Mouse (Mus musculus): ENCODE results near the gene Gm20518. TPM values are rescaled to one million over a fixed set of nuclear protein-coding genes. Genes with fewer than 3 reads are reported as not detected.

The Gm20518 gene
- polyA plus RNA-seq, 1 experiment from 2014 or later, result 1.1 TPM

- Histone ChIP-seq H3K27ac (no peak overlapping the region), H3K9ac (no peak overlapping the region), H3K36me3 (peaks cover 7% of the 10 kb centered on the region; the same call in 1 of the 2 replicates), H3K4me1 (peaks cover 29% of the 10 kb centered on the region), H3K4me2 (no peak overlapping the region), H3K4me3 (replicated peaks) (no peak overlapping the region), H3K9me3 (replicated peaks) (no peaks in the 10 kb centered on the region), H3K27me3 (peaks cover 72% of the 10 kb centered on the region)
- WGBS, result 48% methylated on average over 13 of the region's 13 CpGs
- ATAC-seq (replicated peaks; ENCODE audit: low FRiP score), result no peak
Measured at GRCm38 (mm10) chr16:17835481-17835880, 56.0 kb downstream of the Gm20518 start.

GRCm38 (mm10) chr16:17834543-17834942, 56.9 kb downstream of the Gm20518 start:
- no peak for ATAC-seq (replicated peaks; ENCODE audit: low FRiP score)
- H3K9ac ChIP-seq, result no peak overlapping the region
- H3K4me1 ChIP-seq, result peaks cover 31% of the 10 kb centered on the region
- H3K4me2 ChIP-seq, result peak overlapping the region; percentile 99
- no peaks in the 10 kb centered on the region for H3K36me3 ChIP-seq
- H3K9me3 ChIP-seq (replicated peaks), result no peaks in the 10 kb centered on the region
- H3K27ac ChIP-seq, result no peak overlapping the region
- peak overlapping the region; percentile 62 for H3K4me3 ChIP-seq (replicated peaks)
- H3K27me3 ChIP-seq, result peaks cover 81% of the 10 kb centered on the region
- WGBS, result 54% methylated on average over 7 of the region's 7 CpGs

DNA sequence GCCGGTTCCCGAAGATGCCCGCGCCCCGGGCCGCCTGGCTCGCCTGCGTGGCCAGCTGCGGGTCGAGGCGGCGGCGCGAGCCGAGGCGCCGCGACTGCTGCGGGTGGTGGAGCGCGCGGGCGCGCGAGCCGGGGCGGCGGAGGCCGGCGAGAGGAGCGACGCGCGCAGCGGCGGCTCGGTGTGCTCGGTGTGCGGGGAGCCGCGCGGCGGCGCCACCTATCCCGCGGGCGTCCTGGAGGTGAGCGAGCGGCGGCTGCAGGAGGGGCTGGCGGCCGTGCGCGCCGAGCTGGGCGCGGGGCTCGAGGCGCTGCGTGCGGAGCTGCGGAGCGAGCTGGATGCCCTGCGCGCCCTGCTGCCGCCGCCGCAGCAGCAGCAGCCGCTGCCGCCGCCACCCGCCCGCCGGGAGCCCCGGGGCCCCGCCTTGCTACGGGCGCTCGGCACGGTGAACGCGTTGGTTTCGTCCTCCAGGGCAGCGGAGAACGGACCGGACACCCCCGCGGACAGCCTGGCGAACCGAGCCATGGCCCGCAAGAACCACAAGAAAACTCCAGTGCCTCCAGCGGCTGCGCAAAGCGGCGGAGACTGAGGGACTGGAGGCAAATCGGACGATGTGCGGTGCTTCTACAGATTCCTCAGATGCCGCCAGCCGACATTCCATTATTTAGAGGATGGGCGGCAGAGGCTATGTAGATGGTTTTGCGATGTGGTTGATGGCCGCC, 57.6 kb downstream of the Gm20518 start:
- Histone ChIP-seq H3K9ac (peak overlapping the region; percentile 44), H3K4me2 (peak overlapping the region; percentile 99), H3K27ac (no peak overlapping the region), H3K27me3 (peaks cover 87% of the 10 kb centered on the region), H3K9me3 (replicated peaks) (no peaks in the 10 kb centered on the region), H3K36me3 (no peaks in the 10 kb centered on the region), H3K4me1 (peaks cover 31% of the 10 kb centered on the region), H3K4me3 (replicated peaks) (peak overlapping the region; percentile 62)
- peak; percentile 30; the same call in 1 of the 2 replicates for ATAC-seq (replicated peaks; ENCODE audit: low FRiP score)
- WGBS, result under 1% methylated on average over 81 of the region's 103 CpGs

DNA sequence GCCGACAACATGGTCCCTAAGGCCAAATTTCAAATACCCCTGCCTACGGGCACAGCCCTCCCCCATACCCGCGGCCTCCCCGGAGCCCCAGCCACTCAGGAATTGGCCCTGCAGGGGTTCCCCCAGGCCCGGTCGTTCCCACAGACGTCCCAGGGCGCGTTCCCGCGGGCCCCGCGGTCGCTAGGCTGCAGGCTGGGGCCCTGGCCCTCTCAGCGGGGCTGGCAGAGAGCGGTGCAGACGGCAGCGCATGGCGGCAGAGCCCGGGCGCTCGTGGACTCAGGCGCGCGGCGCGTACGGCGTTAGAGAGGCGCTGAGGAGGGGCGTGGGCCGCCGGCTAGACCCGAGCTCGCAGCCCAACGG, 58.2 kb downstream of the Gm20518 start:
- under 1% methylated on average over 37 of the region's 37 CpGs for WGBS
- H3K4me2 ChIP-seq, result peak overlapping the region; percentile 99
- peak overlapping the region; percentile 44 for H3K9ac ChIP-seq
- ATAC-seq (replicated peaks; ENCODE audit: low FRiP score), result no peak
- H3K27ac ChIP-seq, result no peak overlapping the region
- peaks cover 91% of the 10 kb centered on the region for H3K27me3 ChIP-seq
- H3K36me3 ChIP-seq, result no peaks in the 10 kb centered on the region
- peak overlapping the region; percentile 62 for H3K4me3 ChIP-seq (replicated peaks)
- H3K9me3 ChIP-seq (replicated peaks), result no peaks in the 10 kb centered on the region
- peaks cover 31% of the 10 kb centered on the region for H3K4me1 ChIP-seq

- H3K9me3 ChIP-seq (replicated peaks), result no peaks in the 10 kb centered on the region
- peak within 1 kb of the TSS; percentile 44 for H3K9ac ChIP-seq
- peaks cover 96% of the 10 kb centered on the region for H3K27me3 ChIP-seq
- H3K4me2 ChIP-seq, result peak within 1 kb of the TSS; percentile 99
- H3K4me3 ChIP-seq (replicated peaks), result peak within 1 kb of the TSS; percentile 62
- peaks cover 31% of the 10 kb centered on the region for H3K4me1 ChIP-seq
- 35% methylated on average over 7 of the region's 7 CpGs for WGBS
- no peak for ATAC-seq (replicated peaks; ENCODE audit: low FRiP score)
- no peaks in the 10 kb centered on the region for H3K36me3 ChIP-seq
- H3K27ac ChIP-seq, result no peak within 1 kb of the TSS
Measured at GRCm38 (mm10) chr16:17832821-17833220, 58.6 kb downstream of the Gm20518 start, which contains the start of gene B830017H08Rik. Gene B830017H08Rik (plus strand): TSS chr16:17833121.

- Histone ChIP-seq H3K27ac (no peak overlapping the region), H3K36me3 (no peaks in the 10 kb centered on the region), H3K4me3 (replicated peaks) (no peak overlapping the region), H3K9me3 (replicated peaks) (no peaks in the 10 kb centered on the region), H3K4me1 (peaks cover 31% of the 10 kb centered on the region), H3K4me2 (no peak overlapping the region), H3K27me3 (peaks cover 93% of the 10 kb centered on the region), H3K9ac (no peak overlapping the region)
- no peak for ATAC-seq (replicated peaks; ENCODE audit: low FRiP score)
- WGBS, result 12% methylated on average over 11 of the region's 11 CpGs
Measured at GRCm38 (mm10) chr16:17831781-17832180, 59.7 kb downstream of the Gm20518 start.

DNA sequence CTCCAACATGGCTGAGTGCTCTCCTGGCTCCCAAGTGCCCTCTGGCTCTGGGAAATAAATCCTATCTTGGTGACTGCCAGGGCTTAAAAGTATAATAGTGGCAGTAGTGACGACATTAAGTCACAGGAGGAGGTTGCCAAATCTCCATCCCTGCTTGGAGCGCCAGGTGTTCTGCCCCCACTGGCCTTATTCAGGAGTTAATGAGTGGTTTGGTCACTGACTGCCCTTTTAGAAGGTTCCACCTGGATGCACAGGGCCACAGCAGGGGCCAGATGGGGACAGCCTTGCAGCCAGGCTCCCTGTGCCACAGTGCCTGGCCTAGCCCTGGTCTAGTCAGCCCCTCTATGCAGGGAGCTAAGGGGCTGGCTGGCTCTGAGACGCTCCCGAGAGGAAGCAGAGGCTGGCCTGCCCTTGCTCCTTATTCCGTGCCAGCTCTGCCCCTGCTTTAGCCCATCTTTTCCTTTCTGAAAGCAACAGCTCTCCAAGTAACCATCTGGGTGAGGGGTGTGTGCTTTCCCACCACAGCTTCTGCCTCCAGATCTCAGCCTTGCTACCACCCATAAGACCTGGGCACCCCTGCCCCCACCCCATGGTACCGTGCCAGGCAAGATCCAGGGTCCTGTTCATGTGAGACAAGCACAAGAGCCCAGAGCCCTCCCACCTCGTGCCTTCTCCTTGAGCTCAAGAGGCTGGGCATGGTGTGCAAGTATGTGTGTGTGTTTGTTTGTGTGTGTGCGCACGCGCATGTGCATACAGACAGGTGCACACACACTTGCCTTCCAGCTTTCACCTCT, 60.9 kb downstream of the Gm20518 start:
- peaks cover 92% of the 10 kb centered on the region for H3K27me3 ChIP-seq
- ATAC-seq (replicated peaks; ENCODE audit: low FRiP score), result peak; percentile 23; the same call in 1 of the 2 replicates

GRCm38 (mm10) chr16:17828867-17829266, 62.6 kb downstream of the Gm20518 start:
- Histone ChIP-seq H3K27me3 (peaks cover 84% of the 10 kb centered on the region), H3K9me3 (replicated peaks) (no peaks in the 10 kb centered on the region), H3K9ac (no peak overlapping the region), H3K4me1 (peaks cover 22% of the 10 kb centered on the region), H3K4me2 (no peak overlapping the region), H3K27ac (no peak overlapping the region), H3K4me3 (replicated peaks) (no peak overlapping the region), H3K36me3 (no peaks in the 10 kb centered on the region)
- ATAC-seq (replicated peaks; ENCODE audit: low FRiP score), result peak; percentile 38; the same call in 1 of the 2 replicates
- 58% methylated on average over 3 of the region's 3 CpGs for WGBS

More for the DNA sequence above, 60.9 kb downstream of the Gm20518 start:
- H3K4me1 ChIP-seq, result peaks cover 31% of the 10 kb centered on the region
- H3K4me2 ChIP-seq, result no peak overlapping the region
- no peaks in the 10 kb centered on the region for H3K9me3 ChIP-seq (replicated peaks)
- H3K36me3 ChIP-seq, result no peaks in the 10 kb centered on the region
- 57% methylated on average over 10 of the region's 10 CpGs for WGBS
- H3K27ac ChIP-seq, result no peak overlapping the region
- H3K4me3 ChIP-seq (replicated peaks), result no peak overlapping the region
- no peak overlapping the region for H3K9ac ChIP-seq

DNA sequence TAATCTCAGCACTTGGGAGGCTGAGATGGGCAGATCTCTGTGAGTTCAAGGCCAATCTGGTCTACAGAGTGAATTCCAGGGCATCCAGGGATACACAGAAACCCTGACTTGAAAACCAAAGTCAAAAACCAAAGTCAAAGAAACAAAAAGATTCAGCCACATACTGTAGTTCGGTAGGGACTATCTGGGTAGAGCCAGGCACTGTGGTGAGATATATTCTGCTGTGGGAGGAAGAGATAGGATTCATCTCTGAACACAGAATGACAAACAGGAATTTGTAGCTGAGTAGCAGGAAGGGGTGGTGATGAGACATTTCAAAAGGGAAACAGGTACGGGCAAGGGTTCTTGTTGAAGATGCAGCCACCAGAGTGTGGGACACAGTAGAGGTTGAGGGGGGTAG, 63.2 kb downstream of the Gm20518 start:
- no peak for ATAC-seq (replicated peaks; ENCODE audit: low FRiP score)
- no peaks in the 10 kb centered on the region for H3K9me3 ChIP-seq (replicated peaks)
- no peak overlapping the region for H3K27ac ChIP-seq
- H3K4me1 ChIP-seq, result peaks cover 16% of the 10 kb centered on the region
- H3K9ac ChIP-seq, result no peak overlapping the region
- H3K36me3 ChIP-seq, result no peaks in the 10 kb centered on the region
- WGBS, result 88% methylated on average over 2 of the region's 2 CpGs
- no peak overlapping the region for H3K4me2 ChIP-seq
- H3K4me3 ChIP-seq (replicated peaks), result no peak overlapping the region
- peaks cover 83% of the 10 kb centered on the region for H3K27me3 ChIP-seq

DNA sequence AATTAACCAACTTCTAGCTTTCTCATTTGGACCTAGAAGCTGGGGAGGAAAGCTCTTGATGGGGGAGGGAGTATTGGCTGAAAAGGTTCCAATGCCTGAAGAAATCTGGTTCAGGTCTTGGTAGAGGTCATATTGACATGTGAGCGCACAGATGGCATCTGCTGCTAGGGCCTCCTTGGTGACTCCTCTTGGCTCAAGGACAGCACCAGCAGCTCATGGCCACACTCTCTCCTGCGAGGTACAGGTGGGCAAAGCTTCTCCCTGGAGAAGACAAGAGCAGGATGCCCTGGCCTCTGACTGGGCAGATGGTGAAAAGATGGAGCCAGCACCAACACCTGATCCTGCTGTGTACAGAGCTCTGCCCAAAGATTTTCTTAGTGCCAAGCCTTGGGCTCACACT, 65.0 kb downstream of the Gm20518 start:
- peaks cover 7% of the 10 kb centered on the region; the same call in 1 of the 2 replicates for H3K4me1 ChIP-seq
- H3K36me3 ChIP-seq, result no peaks in the 10 kb centered on the region
- H3K4me3 ChIP-seq (replicated peaks), result no peak overlapping the region
- no peak for ATAC-seq (replicated peaks; ENCODE audit: low FRiP score)
- no peaks in the 10 kb centered on the region for H3K9me3 ChIP-seq (replicated peaks)
- H3K27me3 ChIP-seq, result peaks cover 78% of the 10 kb centered on the region
- H3K9ac ChIP-seq, result no peak overlapping the region
- H3K27ac ChIP-seq, result no peak overlapping the region
- H3K4me2 ChIP-seq, result no peak overlapping the region
- 52% methylated on average over 2 of the region's 2 CpGs for WGBS

DNA sequence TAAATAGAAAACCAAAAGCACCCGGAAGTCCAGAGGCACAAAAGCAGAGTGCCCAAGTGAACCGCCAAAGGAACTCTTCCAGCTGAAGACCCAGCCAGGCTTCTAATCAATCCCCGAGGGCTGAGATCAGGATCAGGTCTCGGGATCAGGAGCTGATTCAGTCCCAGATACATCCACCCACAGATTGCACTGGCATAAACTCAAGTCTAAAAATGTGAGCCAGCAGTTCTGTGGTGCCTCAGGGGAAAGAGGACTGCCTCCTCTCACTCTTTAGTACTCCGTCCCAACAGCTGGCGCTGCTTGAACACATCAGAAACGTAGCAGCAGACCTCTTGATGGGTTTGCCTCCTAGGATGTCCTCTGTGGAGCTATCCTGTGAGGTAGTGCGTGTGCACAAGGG, 74.9 kb downstream of the Gm20518 start:
- no peaks in the 10 kb centered on the region for H3K36me3 ChIP-seq
- H3K9me3 ChIP-seq (replicated peaks), result no peaks in the 10 kb centered on the region
- H3K27me3 ChIP-seq, result peaks cover 53% of the 10 kb centered on the region
- no peak for ATAC-seq (replicated peaks; ENCODE audit: low FRiP score)
- no peak overlapping the region for H3K27ac ChIP-seq
- peaks cover 18% of the 10 kb centered on the region for H3K4me1 ChIP-seq
- WGBS, result 74% methylated on average over 8 of the region's 8 CpGs
- H3K9ac ChIP-seq, result no peak overlapping the region
- H3K4me3 ChIP-seq (replicated peaks), result no peak overlapping the region
- no peak overlapping the region for H3K4me2 ChIP-seq

Data from kidney, embryonic 15.5 days (tissue).